17 mouse cellular contexts compared by ENCODE assay signal in genomic region chr6:81625016-81625415, GRCm38 (mm10).
"Had no signal": no experiment of that assay in that cellular context is flagged by ENCODE, and none has a peak within 500 bp of the region (broad histone marks: within the 10 kb centered on the region; RNA-seq: fewer than 3 reads in every experiment).

No protein-coding gene starts in this region.

- H3K36me3 ChIP-seq: limb, embryonic 10.5 days; limb, embryonic 13.5 days; liver, embryonic 13.5 days; neural tube, embryonic 12.5 days; neural tube, embryonic 15.5 days; stomach, embryonic 15.5 days had no signal

- H3K4me1 ChIP-seq: limb, embryonic 13.5 days; liver, embryonic 13.5 days; neural tube, embryonic 12.5 days; neural tube, embryonic 15.5 days; stomach, embryonic 15.5 days had no signal

- H3K9ac ChIP-seq: limb, embryonic 13.5 days; liver, embryonic 13.5 days; neural tube, embryonic 12.5 days; neural tube, embryonic 15.5 days; stomach, embryonic 15.5 days had no signal

- H3K27ac ChIP-seq: kidney, postnatal 0 days; layer of hippocampus, adult 2 months; limb, embryonic 10.5 days; limb, embryonic 13.5 days; liver, embryonic 13.5 days; neural tube, embryonic 12.5 days; neural tube, embryonic 15.5 days; stomach, embryonic 15.5 days had no signal

- H3K4me2 ChIP-seq: limb, embryonic 13.5 days; liver, embryonic 13.5 days; neural tube, embryonic 12.5 days; neural tube, embryonic 15.5 days; stomach, embryonic 15.5 days had no signal

- H3K9me3 ChIP-seq: limb, embryonic 10.5 days; limb, embryonic 13.5 days; liver, embryonic 13.5 days; neural tube, embryonic 12.5 days; neural tube, embryonic 15.5 days; stomach, embryonic 15.5 days had no signal

- H3K4me3 ChIP-seq: layer of hippocampus, adult 2 months; limb, embryonic 10.5 days; limb, embryonic 13.5 days; liver, embryonic 13.5 days; neural tube, embryonic 12.5 days; neural tube, embryonic 15.5 days; stomach, embryonic 15.5 days had no signal

- DNase-seq: kidney, postnatal 25 days; layer of hippocampus, adult 9-11 months; liver, embryonic 13.5 days; lung, adult 2 months; lung, postnatal 14 days; lung, postnatal 4 days; midbrain, embryonic 14.5 days; right cerebral cortex, postnatal 25 days; spleen, adult 18-20 months; thymus, postnatal 25 days had no signal

- H3K27me3 ChIP-seq: limb, embryonic 13.5 days; liver, embryonic 13.5 days; neural tube, embryonic 12.5 days; neural tube, embryonic 15.5 days; stomach, embryonic 15.5 days had no signal
